Mouse (Mus musculus) left cerebral cortex, postnatal 14 days (tissue): ENCODE measurements around the gene Olfr231. TPM values are rescaled to one million over a fixed set of nuclear protein-coding genes. Genes with fewer than 3 reads are reported as not detected.

Experiments used
- DNase-seq, 2 experiments: peaks; one replicate each; pipeline ENCODE4 v3.0.0; 2021 to 2022; ENCODE audit warnings: low spot score in 2 of 2, mixed read lengths in 1 of 2
- intact Hi-C: fragments of 180-260 bp; cut with DNase I; formaldehyde crosslinking; loops from one replicate; pipeline ENCODE4 v1.15.1; 2025
- long read RNA-seq, 2 experiments: library from polyadenylated mRNA; stranded (forward); transcript quantifications; one replicate each; pipeline ENCODE4 v2.0.0; 2021
- total RNA-seq, 2 experiments: library from RNA; stranded (reverse); gene quantifications; 2 replicates each; pipeline ENCODE4 v1.2.3; 2021

The Olfr231 gene
- total RNA-seq, result not detected
- long read RNA-seq, experiment 1, result 0 reads
- long read RNA-seq, experiment 2, result 0 reads

DNA sequence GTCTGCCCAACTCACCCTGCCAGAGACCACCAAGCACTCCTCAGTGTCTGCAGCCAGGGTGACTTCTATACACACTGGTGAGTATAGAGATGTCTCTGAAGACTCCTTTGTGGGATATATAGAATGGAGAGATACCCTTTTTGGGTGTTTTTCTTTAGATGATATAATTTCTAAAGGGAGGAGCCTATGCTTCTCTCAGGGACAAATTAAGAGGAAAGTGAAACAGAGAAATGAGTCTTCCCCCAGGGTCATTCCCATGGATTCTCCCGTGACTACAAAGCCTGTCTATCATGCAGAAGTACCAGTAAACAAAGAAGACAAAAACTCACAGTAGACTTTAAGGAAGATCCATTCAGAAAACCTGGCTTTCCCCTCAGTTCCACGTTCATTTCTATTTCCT, at the start of gene Olfr231:
Olfr231 (minus strand) TSS at position 101 of the 400 bp plus-strand sequence.
- intact Hi-C loops, result no loop called here
- no peak for DNase-seq

DNA sequence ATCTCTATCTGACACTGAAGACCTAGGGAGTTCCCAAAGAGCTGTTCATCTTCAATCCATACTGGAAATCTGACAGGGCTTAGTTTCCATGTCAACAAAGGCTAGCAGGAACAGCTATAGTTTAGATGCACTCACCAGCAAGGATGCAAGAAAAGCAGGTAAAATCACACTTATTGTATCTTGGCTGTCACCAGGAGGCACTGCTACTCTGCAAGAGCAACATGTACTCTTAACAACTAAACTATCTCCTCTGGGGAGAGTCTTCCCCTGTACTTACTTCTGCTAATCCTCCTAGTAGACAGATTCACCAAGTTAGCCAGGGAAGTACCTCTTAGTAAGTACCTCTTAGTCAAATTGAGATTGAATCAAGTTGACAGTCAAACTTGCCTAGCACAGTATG, 48.1 kb upstream of the Olfr231 start:
- intact Hi-C loops, result no loop called here

DNA sequence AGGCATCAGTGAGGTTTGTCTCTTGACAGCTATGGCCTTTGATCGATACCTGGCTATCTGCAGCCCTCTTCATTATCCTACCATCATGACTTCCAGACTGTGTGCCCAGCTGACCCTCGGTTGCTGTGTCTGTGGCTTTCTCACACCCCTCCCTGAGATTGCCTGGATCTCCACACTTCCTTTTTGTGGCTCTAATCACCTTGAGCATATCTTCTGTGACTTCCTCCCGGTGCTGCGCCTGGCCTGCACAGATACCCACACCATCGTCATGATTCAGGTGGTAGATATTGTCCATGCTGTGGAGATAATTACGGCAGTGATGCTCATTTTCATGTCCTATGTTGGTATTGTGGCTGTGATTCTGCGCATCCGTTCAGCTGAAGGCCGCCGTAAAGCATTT, 38.1 kb upstream of the Olfr231 start:
- intact Hi-C loops, result no loop called here

More for the DNA sequence above, 48.1 kb upstream of the Olfr231 start:
- no peak for DNase-seq

DNA sequence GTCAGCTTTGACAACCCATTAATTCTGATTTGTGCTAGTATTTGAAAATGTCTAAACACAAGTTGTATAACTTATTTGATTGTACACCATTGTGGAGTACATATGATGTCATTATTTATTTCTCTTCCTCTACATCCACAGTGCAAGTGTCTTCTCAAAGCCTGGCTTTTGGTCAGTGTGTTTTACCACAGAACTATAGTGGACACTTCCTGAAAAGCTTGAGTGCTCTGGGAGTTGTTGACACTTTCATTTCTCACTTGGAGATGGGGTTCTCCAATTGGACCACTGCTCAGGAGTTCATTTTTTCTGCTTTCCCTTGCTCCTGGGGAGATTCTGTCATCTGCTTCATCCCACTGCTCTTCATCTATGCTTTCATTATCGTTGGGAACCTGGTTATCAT, 37.5 kb upstream of the Olfr231 start:
- intact Hi-C loops, result no loop called here

More for the DNA sequence above, 38.1 kb upstream of the Olfr231 start:
- no peak for DNase-seq

DNA sequence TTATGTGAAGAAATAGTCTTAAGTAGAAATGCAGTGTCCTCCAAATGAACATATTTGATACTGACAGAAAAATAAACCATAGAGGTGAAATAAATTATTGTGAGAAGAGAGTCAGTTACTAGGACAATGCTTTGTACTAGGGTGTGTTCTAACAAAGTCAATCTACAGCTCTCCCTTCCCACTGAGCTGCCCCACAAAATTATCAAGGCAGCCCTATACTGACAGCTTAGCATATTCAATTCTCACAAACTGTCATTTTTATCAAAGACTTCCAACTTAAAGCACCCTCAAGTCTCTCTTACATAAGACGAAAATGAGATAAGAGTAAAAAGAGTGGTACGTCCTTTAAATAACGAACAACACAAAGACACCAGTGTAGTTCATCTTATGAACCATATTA, 36.7 kb upstream of the Olfr231 start:
- no peak for DNase-seq
- intact Hi-C loops, result no loop called here

More for the DNA sequence above, 37.5 kb upstream of the Olfr231 start:
- DNase-seq, result no peak

DNA sequence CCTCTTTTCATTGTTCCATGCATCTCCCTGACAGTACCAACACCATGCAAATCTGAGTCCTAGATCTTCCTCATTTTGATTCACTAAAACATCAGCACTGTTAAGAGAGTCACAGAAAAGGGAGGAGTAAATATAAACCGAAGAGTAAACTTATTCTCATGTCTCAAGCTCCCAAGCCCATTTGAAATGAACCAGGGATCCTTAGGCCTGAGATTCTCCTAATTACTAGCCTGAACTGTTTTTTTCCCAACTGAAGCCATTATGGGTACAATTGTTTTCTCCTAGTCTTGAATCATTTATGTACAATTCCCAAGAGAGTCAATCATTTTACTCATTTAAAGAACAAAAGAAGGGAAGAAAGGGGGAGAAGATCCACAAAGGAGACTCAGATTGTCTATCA, 34.4 kb upstream of the Olfr231 start, which contains the start of gene Olfr420:
Olfr420 (plus strand) TSS at position 301 of the 400 bp plus-strand sequence.
- intact Hi-C loops, result no loop called here
- DNase-seq, result no peak

DNA sequence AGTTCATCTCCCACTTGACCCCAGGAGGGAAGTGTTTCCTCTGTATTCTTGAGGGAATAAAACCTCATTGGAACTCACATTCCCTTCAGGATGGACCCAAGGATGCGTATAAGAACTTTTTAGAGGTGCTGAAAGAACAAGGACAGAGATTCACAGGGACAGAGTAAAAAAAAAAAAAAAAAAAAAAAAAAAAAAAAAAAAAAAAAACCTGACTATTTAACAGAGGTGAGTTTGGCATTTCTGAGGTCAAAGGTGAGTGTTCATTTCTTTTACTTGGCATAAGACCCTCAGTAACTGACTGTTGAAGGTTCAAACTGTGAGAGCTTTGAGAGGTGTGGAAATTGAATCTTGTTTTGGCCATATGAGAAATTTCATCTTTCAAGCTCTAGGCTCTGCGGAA, 28.3 kb upstream of the Olfr231 start:
- no peak for DNase-seq
- intact Hi-C loops, result no loop called here

DNA sequence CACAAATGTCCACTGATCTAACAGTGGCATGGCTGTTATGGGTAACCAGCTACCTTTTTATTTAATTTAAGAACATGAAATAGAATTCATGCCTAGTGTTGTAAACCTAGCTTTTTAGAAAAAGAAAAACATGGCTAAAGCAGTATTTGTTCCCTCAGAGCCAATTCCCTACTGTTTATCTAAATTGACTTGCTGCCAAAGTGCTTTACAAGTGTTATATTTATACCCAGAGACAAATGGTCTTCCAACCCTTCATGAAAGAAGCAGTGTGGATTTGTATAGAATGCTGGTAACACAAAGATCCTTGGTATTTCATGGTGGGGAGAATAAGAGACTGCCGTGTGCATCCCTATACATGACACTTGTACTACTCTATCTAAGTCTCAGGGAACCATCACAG, 25.7 kb upstream of the Olfr231 start:
- intact Hi-C loops, result no loop called here

DNA sequence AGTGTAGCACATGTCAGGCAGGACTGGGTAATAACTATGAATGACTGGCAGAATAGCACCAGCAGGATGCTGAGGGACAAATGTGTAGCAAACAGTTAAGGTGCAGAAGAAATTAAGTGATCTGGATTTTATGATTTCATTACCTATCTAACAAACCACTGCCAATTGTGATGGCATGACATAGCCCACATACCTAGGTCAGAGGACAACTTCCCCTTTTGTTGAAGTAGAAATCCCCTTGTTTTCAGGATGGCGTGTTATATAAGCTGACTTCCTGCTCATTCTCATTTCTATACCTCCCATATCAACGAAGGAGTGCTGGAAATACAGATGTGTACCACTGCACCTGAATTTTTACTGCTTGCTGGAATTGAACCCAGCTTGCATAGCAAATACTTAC, 20.4 kb upstream of the Olfr231 start:
- intact Hi-C loops, result no loop called here
- DNase-seq, result no peak

More for the DNA sequence above, 25.7 kb upstream of the Olfr231 start:
- DNase-seq, result peak in 1 of 2 experiments; percentile 3

DNA sequence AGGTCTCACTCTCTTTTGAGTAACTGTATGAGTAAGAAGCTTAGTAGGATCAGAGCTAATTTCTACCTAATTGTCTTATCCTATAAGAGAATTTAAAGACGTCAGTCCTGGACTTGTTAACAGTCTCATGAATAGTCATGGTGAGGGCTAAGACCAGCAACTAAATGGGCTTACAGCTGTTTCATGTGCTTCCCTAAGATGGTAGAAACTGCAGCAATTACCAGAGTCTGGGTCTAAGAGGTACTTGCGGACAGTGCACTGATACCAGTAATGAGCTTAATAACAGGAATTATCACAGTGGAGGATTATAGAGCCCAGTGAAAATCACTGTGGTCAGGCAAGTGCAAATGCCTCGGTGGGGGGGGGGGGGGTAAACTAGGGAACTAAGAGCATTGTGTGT, 11.0 kb upstream of the Olfr231 start:
- intact Hi-C loops, result no loop called here

DNA sequence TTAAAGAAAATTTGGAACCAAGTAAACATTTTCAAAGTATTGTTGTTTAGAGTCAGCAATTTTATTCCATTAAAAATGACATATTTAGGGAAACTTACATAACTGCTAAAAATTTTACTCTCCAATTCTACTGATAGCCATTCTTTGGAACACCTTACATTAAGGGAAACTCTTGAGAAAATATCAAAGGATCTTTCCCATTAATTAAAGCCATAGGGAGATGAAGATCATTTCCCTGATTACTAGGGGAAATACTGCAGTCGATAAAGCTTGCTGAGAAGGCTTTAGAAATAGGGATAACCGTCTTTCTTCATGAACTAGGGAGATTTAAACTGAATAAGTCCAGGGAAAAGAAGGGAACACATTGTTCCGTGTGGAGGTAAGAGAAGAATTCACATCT, 10.3 kb upstream of the Olfr231 start, which contains the start of gene Olfr424:
Olfr424 (plus strand) TSS at position 301 of the 400 bp plus-strand sequence.
- no peak for DNase-seq
- intact Hi-C loops, result no loop called here

More for the DNA sequence above, 11.0 kb upstream of the Olfr231 start:
- no peak for DNase-seq

DNA sequence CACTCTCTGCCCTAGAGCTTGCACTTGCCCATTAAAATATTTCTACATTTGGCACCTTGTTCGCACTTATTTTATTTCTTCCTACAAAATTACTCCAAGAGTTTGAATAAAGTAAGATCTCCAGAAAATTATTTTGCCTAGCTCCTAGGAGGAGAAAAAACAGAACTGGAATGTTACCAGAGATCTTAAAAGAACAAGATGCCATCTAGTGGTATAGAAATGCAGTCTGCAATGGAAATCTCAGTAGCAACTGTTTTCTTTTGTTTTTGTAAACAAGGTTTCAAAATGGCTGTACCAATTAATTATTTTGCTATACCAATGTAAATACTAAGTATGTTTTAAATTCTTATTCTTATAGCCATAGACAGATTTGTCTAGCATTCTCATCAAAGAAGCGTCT, 17.2 kb downstream of the Olfr231 start:
- no peak for DNase-seq
- intact Hi-C loops, result loop anchor here (1.0 kb wide), 1 partner anchor 647 kb away; no protein-coding TSS in a partner anchor

DNA sequence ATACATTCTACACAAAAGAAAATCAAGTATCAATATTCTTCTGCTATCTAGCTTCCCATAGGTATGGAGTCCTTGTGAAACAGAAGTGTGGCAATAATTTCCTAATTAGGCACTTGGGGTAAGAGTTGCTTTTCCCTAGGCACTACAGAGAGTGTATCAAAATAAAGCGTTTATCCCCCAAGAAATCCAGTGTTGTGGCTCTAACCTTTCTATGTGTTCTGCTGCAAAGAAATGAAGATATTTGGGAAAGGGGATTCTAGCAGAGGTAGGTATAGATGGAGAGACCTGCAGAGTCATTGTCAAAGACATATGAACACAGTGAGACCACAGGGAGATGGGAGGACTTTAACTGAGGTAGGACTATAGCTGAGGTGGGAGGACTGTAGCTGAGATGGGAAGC, 24.4 kb downstream of the Olfr231 start, which contains the start of gene Olfr427:
Olfr427 (plus strand) TSS at position 301 of the 400 bp plus-strand sequence.
- no peak for DNase-seq
- intact Hi-C loops, result loop anchor here (10.0 kb wide), 1 partner anchor 242 kb away; no protein-coding TSS in a partner anchor

DNA sequence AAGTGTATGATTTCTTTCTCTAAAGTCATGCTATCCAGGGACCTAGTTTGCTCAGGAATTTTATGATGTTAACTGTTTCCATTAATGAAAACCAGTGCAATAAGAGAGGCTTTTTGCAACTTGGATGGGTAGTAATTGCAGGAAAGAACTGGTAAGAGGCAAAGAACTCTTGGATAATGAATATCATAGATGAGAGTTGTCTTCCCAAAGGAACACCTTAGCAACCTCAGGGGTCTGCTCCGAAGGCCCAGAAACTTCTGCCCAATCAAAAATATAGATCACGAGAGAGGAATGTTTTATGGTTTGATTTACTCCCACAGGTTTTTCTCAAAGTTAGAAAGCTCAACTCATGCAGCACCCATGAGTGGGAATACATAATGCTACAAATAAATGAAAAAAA, 36.9 kb downstream of the Olfr231 start, which contains the start of gene Olfr429:
Olfr429 (plus strand) TSS at position 301 of the 400 bp plus-strand sequence.
- intact Hi-C loops, result no loop called here
- no peak for DNase-seq

DNA sequence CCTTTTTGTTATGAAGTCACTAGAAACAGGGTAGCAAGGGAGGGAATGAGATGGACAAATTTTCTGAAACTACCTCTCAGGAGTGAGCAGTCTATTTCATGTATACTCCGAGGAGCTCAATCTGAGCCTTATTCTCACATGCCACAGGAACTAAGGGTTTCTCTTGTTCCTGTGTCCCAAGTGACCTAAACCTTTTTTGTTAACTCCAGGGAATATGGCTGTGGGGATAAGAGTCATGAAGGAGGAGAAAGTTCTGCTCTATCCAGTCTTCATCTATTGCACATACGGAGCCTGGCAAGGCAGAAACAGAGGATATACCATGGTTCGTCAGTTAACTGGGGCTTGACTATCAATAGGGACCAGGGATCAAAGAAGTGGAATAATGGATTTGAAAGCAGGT, 54.7 kb downstream of the Olfr231 start, which contains the start of gene Olfr430:
Olfr430 (plus strand) TSS at position 301 of the 400 bp plus-strand sequence.
- intact Hi-C loops, result no loop called here
- DNase-seq, result no peak

Other genes starting within 250 kb of the Olfr231 start
- gene Ifi211, start 208.1 kb downstream of the Olfr231 start, total RNA-seq, result not detected
- gene Mndal, start 178.7 kb downstream of the Olfr231 start, total RNA-seq, result 1 to 10 TPM; 1.9 to 2.6 TPM
- 1 to 10 TPM in 1 of 2 experiments, under 1 TPM in 1; 0.48 to 1.4 TPM for gene Ifi203, start 178.5 kb downstream of the Olfr231 start, total RNA-seq
- gene Ifi202b, start 138.4 kb downstream of the Olfr231 start, total RNA-seq, result not detected
- not detected for gene Ifi205, start 89.4 kb downstream of the Olfr231 start, total RNA-seq
- not detected for gene Olfr433, start 80.5 kb downstream of the Olfr231 start, total RNA-seq
- gene Olfr432, start 72.0 kb downstream of the Olfr231 start, total RNA-seq, result not detected
- not detected for gene Olfr430, start 54.6 kb downstream of the Olfr231 start, total RNA-seq
- gene Olfr429, start 36.8 kb downstream of the Olfr231 start, total RNA-seq, result not detected
- not detected for gene Olfr427, start 24.3 kb downstream of the Olfr231 start, total RNA-seq
- gene Olfr424, start 10.4 kb upstream of the Olfr231 start, total RNA-seq, result not detected
- not detected for gene Olfr420, start 34.5 kb upstream of the Olfr231 start, total RNA-seq
- under 1 TPM; 0.19 to 0.24 TPM for gene Spta1, start 51.6 kb upstream of the Olfr231 start, total RNA-seq
- not detected for gene Olfr419, start 130.9 kb upstream of the Olfr231 start, total RNA-seq
- not detected for gene Mptx1, start 209.4 kb upstream of the Olfr231 start, total RNA-seq
- gene Olfr417, start 244.0 kb upstream of the Olfr231 start, total RNA-seq, result not detected